Mouse (Mus musculus): ENCODE data around the gene Fv1.

The Fv1 gene

GRCm38 (mm10) chr4:147886158-147886557 lies 17.4 kb downstream of the Fv1 start:
- no peak for DNase-seq

- DNase-seq = no peak
Measured at GRCm38 (mm10) chr4:147887277-147887676, 18.5 kb downstream of the Fv1 start.

GRCm38 (mm10) chr4:147888237-147888636 lies 19.5 kb downstream of the Fv1 start:
- DNase-seq = no peak

- no peak for DNase-seq
Measured at GRCm38 (mm10) chr4:147890341-147890740, 21.6 kb downstream of the Fv1 start.

GRCm38 (mm10) chr4:147895815-147896330 lies 27.1 kb downstream of the Fv1 start:
- no peak for DNase-seq

- DNase-seq = no peak
Measured at GRCm38 (mm10) chr4:147896411-147896810, 27.6 kb downstream of the Fv1 start.

GRCm38 (mm10) chr4:147897348-147897747 lies 28.6 kb downstream of the Fv1 start:
- no peak for DNase-seq

GRCm38 (mm10) chr4:147900452-147900851 lies 31.7 kb downstream of the Fv1 start:
- no peak for DNase-seq

GRCm38 (mm10) chr4:147902906-147903500 lies 34.2 kb downstream of the Fv1 start:
- DNase-seq = no peak

- DNase-seq = no peak
Measured at GRCm38 (mm10) chr4:147903601-147904000, 34.8 kb downstream of the Fv1 start.

GRCm38 (mm10) chr4:147904313-147905089 lies 35.7 kb downstream of the Fv1 start, which contains the start of gene Mfn2:
TSS of gene Mfn2 (minus strand) at chr4:147904704.
- DNase-seq = peak; percentile 91

- DNase-seq = no peak
Measured at GRCm38 (mm10) chr4:147905090-147905659, 36.4 kb downstream of the Fv1 start.

- DNase-seq = no peak
Measured at GRCm38 (mm10) chr4:147906230-147906629, 37.5 kb downstream of the Fv1 start.

- no peak for DNase-seq
Measured at GRCm38 (mm10) chr4:147909486-147909885, 40.7 kb downstream of the Fv1 start.

- DNase-seq = no peak
Measured at GRCm38 (mm10) chr4:147918459-147919121, 49.8 kb downstream of the Fv1 start.

All from right cerebral cortex, adult 18-20 months (tissue).